ENCODE assay signal across 9 mouse cellular contexts in genomic region chr4:28814816-28815620, GRCm38 (mm10). TPM values are rescaled to one million over a fixed set of nuclear protein-coding genes. Genes with fewer than 3 reads are reported as not detected.
DNase-seq lines count a peak whose midpoint lies in the region; ATAC-seq and TF ChIP-seq lines count a peak whose summit lies in the region.
"Had no signal": no experiment of that assay in that cellular context is flagged by ENCODE, and none has a peak within 500 bp of the region (broad histone marks: within the 10 kb centered on the region; RNA-seq: fewer than 3 reads in every experiment).

No protein-coding gene starts in this region.

- peak overlapping the region; percentile 53 for H3K9ac ChIP-seq in ES-Bruce4 (ENCODE audit: low read depth, poor library complexity, severe bottlenecking)
- peak overlapping the region; percentile 80 for H3K9ac ChIP-seq in forebrain, embryonic 13.5 days
- peak overlapping the region; percentile 94 for H3K9ac ChIP-seq in heart, embryonic 14.5 days (ENCODE audit: low read length)
- H3K9ac ChIP-seq in liver, embryonic 14.5 days (replicated peaks) = no peak overlapping the region
- H3K9ac ChIP-seq in neural tube, embryonic 11.5 days (ENCODE audit: low read length) = peak overlapping the region; percentile 91

- peak overlapping the region; percentile 70 for H3K4me3 ChIP-seq in ES-Bruce4 (ENCODE audit: low read depth, low read length)
- peak overlapping the region; percentile 80 for H3K4me3 ChIP-seq in forebrain, embryonic 13.5 days
- peak overlapping the region; percentile 81 to 99 for H3K4me3 ChIP-seq in heart, embryonic 14.5 days (ENCODE audit: control insufficient read depth in 1 of 2, insufficient read depth in 1 of 2, low read depth in 1 of 2, low read length in 2 of 2)
- peak overlapping the region; percentile 43 to 52 for H3K4me3 ChIP-seq in liver, embryonic 14.5 days (ENCODE audit: insufficient read depth in 1 of 2, low read depth in 2 of 2, low read length in 2 of 2)
- H3K4me3 ChIP-seq in neural tube, embryonic 11.5 days (ENCODE audit: low read depth, low read length) = peak overlapping the region; percentile 79

- H3K27me3 ChIP-seq in ES-Bruce4 (ENCODE audit: control insufficient read depth, insufficient read depth, low read length, poor library complexity, severe bottlenecking) = peaks cover 2% of the 10 kb centered on the region; the same call in 1 of the 2 replicates
- H3K27me3 ChIP-seq in forebrain, embryonic 13.5 days = no peaks in the 10 kb centered on the region
- H3K27me3 ChIP-seq in heart, embryonic 14.5 days (ENCODE audit: control insufficient read depth, insufficient read depth, low read length) = no peaks in the 10 kb centered on the region
- peaks cover 39% of the 10 kb centered on the region for H3K27me3 ChIP-seq in liver, embryonic 14.5 days (ENCODE audit: control insufficient read depth, insufficient read depth, low read length)
- no peaks in the 10 kb centered on the region for H3K27me3 ChIP-seq in neural tube, embryonic 11.5 days (ENCODE audit: control insufficient read depth, insufficient read depth, low read length)

- TF ChIP-seq POLR2A in ES-Bruce4 (IDR thresholded peaks at IDR 0.05; ENCODE audit: insufficient read depth, low read length) = no peak

- peak; percentile 70 for DNase-seq in cerebellum, adult 11 months
- peak; percentile 69 for DNase-seq in kidney, postnatal 10 days
- no peak for DNase-seq in liver, embryonic 14.5 days (ENCODE audit: low read depth in 3 of 3, low spot score in 3 of 3)
- peak; percentile 81 for DNase-seq in neural tube, embryonic 11.5 days (ENCODE audit: low spot score)
- peak; percentile 3 for DNase-seq in thymus, postnatal 14 days

- TF ChIP-seq EP300 in ES-Bruce4 (IDR thresholded peaks at IDR 0.05; ENCODE audit: insufficient read depth, low read depth, low read length) = no peak
- TF ChIP-seq EP300 in liver, embryonic 14.5 days (IDR thresholded peaks at IDR 0.05; ENCODE audit: low read depth) = no peak

- no peak for TF ChIP-seq CTCF in ES-Bruce4 (IDR thresholded peaks at IDR 0.05; ENCODE audit: low read depth, low read length)
- TF ChIP-seq CTCF in liver, embryonic 14.5 days (IDR thresholded peaks at IDR 0.05; ENCODE audit: low read depth) = peak; percentile 7; the same call in 1 of the 2 replicates

- WGBS in forebrain, embryonic 13.5 days = under 1% methylated on average over 64 of the region's 72 CpGs
- under 1% methylated on average over 71 of the region's 72 CpGs for WGBS in heart, embryonic 14.5 days
- under 1% methylated on average over 60 of the region's 72 CpGs for WGBS in liver, embryonic 14.5 days (ENCODE audit: insufficient replicate concordance)
- WGBS in neural tube, embryonic 11.5 days = under 1% methylated on average over 64 of the region's 72 CpGs

- H3K36me3 ChIP-seq in ES-Bruce4 (ENCODE audit: control insufficient read depth, insufficient read depth, low read length, poor library complexity, severe bottlenecking) = no peaks in the 10 kb centered on the region
- H3K36me3 ChIP-seq in forebrain, embryonic 13.5 days (ENCODE audit: poor library complexity, severe bottlenecking) = no peaks in the 10 kb centered on the region
- 0 out of 2 replicates have a peak, but pooled peaks cover 2% of the 10 kb centered on the region for H3K36me3 ChIP-seq in heart, embryonic 14.5 days (ENCODE audit: control insufficient read depth, insufficient read depth, low read length)
- H3K36me3 ChIP-seq in liver, embryonic 14.5 days (replicated peaks; ENCODE audit: control insufficient read depth, insufficient read depth, low read depth) = no peaks in the 10 kb centered on the region
- no peaks in the 10 kb centered on the region for H3K36me3 ChIP-seq in neural tube, embryonic 11.5 days (ENCODE audit: control insufficient read depth, insufficient read depth, low read length)
- H3K36me3 ChIP-seq: G1E had no signal

- no peak overlapping the region for H3K27ac ChIP-seq in ES-Bruce4 (ENCODE audit: insufficient read depth, low read length)
- H3K27ac ChIP-seq in forebrain, embryonic 13.5 days = peak overlapping the region; percentile 96
- peak overlapping the region; percentile 93 to 97 for H3K27ac ChIP-seq in heart, embryonic 14.5 days (replicated peaks in 1 of 2; ENCODE audit: control insufficient read depth in 1 of 2, insufficient read depth in 1 of 2, low read depth in 2 of 2, low read length in 2 of 2)
- H3K27ac ChIP-seq in liver, embryonic 14.5 days = no peak overlapping the region
- H3K27ac ChIP-seq in neural tube, embryonic 11.5 days (ENCODE audit: low read depth, low read length) = peak overlapping the region; percentile 86

- H3K9me3 ChIP-seq in ES-Bruce4 (replicated peaks; ENCODE audit: control insufficient read depth, insufficient read depth, low read length, poor library complexity, severe bottlenecking) = no peaks in the 10 kb centered on the region
- H3K9me3 ChIP-seq in forebrain, embryonic 13.5 days (replicated peaks) = no peaks in the 10 kb centered on the region
- H3K9me3 ChIP-seq in heart, embryonic 14.5 days (ENCODE audit: control insufficient read depth, low read length) = no peaks in the 10 kb centered on the region
- H3K9me3 ChIP-seq in liver, embryonic 14.5 days (ENCODE audit: control insufficient read depth, low read length) = no peaks in the 10 kb centered on the region
- H3K9me3 ChIP-seq in neural tube, embryonic 11.5 days (ENCODE audit: control insufficient read depth, low read length) = no peaks in the 10 kb centered on the region

- peak; percentile 44 for ATAC-seq in forebrain, embryonic 13.5 days
- peak; percentile 58 for ATAC-seq in heart, embryonic 14.5 days (ENCODE audit: insufficient number of reproducible peaks, insufficient read depth, low FRiP score, low read depth)
- no peak for ATAC-seq in liver, embryonic 14.5 days (ENCODE audit: insufficient read depth)
- peak; percentile 35 for ATAC-seq in neural tube, embryonic 11.5 days (ENCODE audit: insufficient read depth, low FRiP score, low TSS enrichment)

- peak overlapping the region; percentile 77 for H3K4me2 ChIP-seq in forebrain, embryonic 13.5 days
- peak overlapping the region; percentile 88 for H3K4me2 ChIP-seq in heart, embryonic 14.5 days (ENCODE audit: low read length)
- H3K4me2 ChIP-seq in liver, embryonic 14.5 days (ENCODE audit: low read depth) = peak overlapping the region; percentile 85
- peak overlapping the region; percentile 81 for H3K4me2 ChIP-seq in neural tube, embryonic 11.5 days (ENCODE audit: low read depth)

- no peaks in the 10 kb centered on the region for H3K4me1 ChIP-seq in ES-Bruce4 (ENCODE audit: control insufficient read depth, insufficient read depth, low read length)
- H3K4me1 ChIP-seq in forebrain, embryonic 13.5 days = 0 out of 2 replicates have a peak, but pooled peaks cover 6% of the 10 kb centered on the region
- peaks cover 0 to 3% of the 10 kb centered on the region in 2 experiments; a peak in 1 of 4 replicates for H3K4me1 ChIP-seq in heart, embryonic 14.5 days (ENCODE audit: control insufficient read depth in 2 of 2, insufficient read depth in 2 of 2, low read length in 2 of 2)
- no peaks in the 10 kb centered on the region; a peak in 1 of 4 replicates for H3K4me1 ChIP-seq in liver, embryonic 14.5 days (replicated peaks; ENCODE audit: control insufficient read depth in 2 of 2, insufficient read depth in 2 of 2, low read length in 1 of 2)
- no peaks in the 10 kb centered on the region for H3K4me1 ChIP-seq in neural tube, embryonic 11.5 days (ENCODE audit: control insufficient read depth, insufficient read depth, low read length)

RNA-seq across cellular contexts. Expression of gene Epha7, which starts 2.1 kb away (rescaled TPM):
- 3.3 and 4.2 TPM in 2 replicates for polyA plus RNA-seq in ES-Bruce4 (2011; ENCODE audit: insufficient read depth, insufficient read length, low read depth, missing spikeins)
- polyA plus RNA-seq in forebrain, embryonic 13.5 days (2015; fragmentation: Nextera tagmentation; extraction: Ambion mirVana) = 32.8 and 36.3 TPM in 2 replicates
- 33.5 and 36.6 TPM in 2 replicates for polyA plus RNA-seq in heart, embryonic 14.5 days (2014; fragmentation: Nextera tagmentation; extraction: Ambion mirVana)
- 0.35 and 0.58 TPM in 2 replicates for polyA plus RNA-seq in liver, embryonic 14.5 days (2012; rRNA removed)
- polyA plus RNA-seq in liver, embryonic 14.5 days (2014; fragmentation: Nextera tagmentation; extraction: Ambion mirVana) = 1.0 and 1.1 TPM in 2 replicates
- polyA plus RNA-seq in neural tube, embryonic 11.5 days (2014; fragmentation: Nextera tagmentation; extraction: Ambion mirVana) = 58.2 and 60.3 TPM in 2 replicates
- polyA plus RNA-seq: G1E had no signal

Comparison
In these comparisons a context has a peak if more than half of its experiments do, and no peak if none do; other contexts are left out.
1. H3K27ac ChIP-seq: peak in forebrain, embryonic 13.5 days (single experiment), heart, embryonic 14.5 days (2 of 2) and neural tube, embryonic 11.5 days (single experiment); none in ES-Bruce4 (single experiment) and liver, embryonic 14.5 days (single experiment).
2. DNase-seq: peak in cerebellum, adult 11 months (single experiment), kidney, postnatal 10 days (single experiment), neural tube, embryonic 11.5 days (single experiment) and thymus, postnatal 14 days (single experiment); none in liver, embryonic 14.5 days (0 of 3).
3. Peak in every context shown above with its lines, with median percentiles within 50 percentile points of each other: H3K4me3 ChIP-seq and H3K4me2 ChIP-seq.